Mouse (Mus musculus) megakaryocyte, embryonic 14.5 days (primary cell): ENCODE data around the gene Atrip. TPM values are rescaled to one million over a fixed set of nuclear protein-coding genes. Genes with fewer than 3 reads are reported as not detected.

ENCODE experiments used
- H3K27me3 ChIP-seq: replicated peaks from 2 replicates; pipeline ENCODE3; 2012; ENCODE audit warnings: inconsistent platforms
- H3K36me3 ChIP-seq: replicated peaks from 2 replicates; pipeline ENCODE3; 2012; ENCODE audit warnings: low read length, inconsistent platforms, mixed read lengths
- H3K4me1 ChIP-seq: 2 replicates; pipeline ENCODE4 v1.6.1; 2012; ENCODE audit warnings: inconsistent platforms
- H3K4me3 ChIP-seq: replicated peaks from 2 replicates; pipeline ENCODE3; 2012; ENCODE audit warnings: moderate library complexity, mild to moderate bottlenecking, inconsistent platforms
- H3K9me3 ChIP-seq: 2 replicates; pipeline ENCODE4 v1.6.1; 2012; ENCODE audit warnings: inconsistent platforms
- FLI1 ChIP-seq: IDR thresholded peaks from 2 replicates; pipeline ENCODE4 v1.6.1; 2012; ENCODE audit warnings: low read length, inconsistent platforms, mixed read lengths
- GATA1 ChIP-seq: IDR thresholded peaks from 3 replicates; pipeline ENCODE4 v1.6.1; 2012; ENCODE audit warnings: mixed read lengths, low read length, inconsistent platforms, borderline replicate concordance
- polyA plus RNA-seq: library from polyadenylated mRNA; stranded (reverse); fragments of >175 nt; gene quantifications from 2 replicates; pipeline ENCODE4 v1.2.3, GENCODE M21; 2012; ENCODE audit warnings: low replicate concordance; ENCODE audit not compliant: insufficient read depth

The Atrip gene
- polyA plus RNA-seq, 1 experiment: 2.8 TPM

DNA sequence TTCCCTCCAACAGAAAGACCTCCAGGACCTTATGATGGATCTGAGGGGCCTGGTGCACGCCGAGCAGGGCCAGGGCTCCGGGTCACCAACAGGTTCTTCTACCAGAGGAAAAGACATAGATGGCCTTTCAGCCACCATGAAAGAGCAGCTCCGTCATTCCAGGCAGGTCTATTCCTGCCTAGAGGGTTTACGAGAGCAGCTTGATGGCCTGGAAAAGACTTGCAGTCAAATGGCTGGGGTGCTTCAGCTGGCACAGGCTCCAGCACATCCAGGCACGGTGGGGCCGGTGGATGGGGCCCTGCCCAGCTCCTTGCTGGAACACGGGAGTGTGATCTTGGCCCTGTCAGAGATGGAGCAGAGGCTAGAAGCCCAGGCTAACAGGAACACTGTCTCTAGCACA is 17.9 kb upstream of the Atrip start:
- TF ChIP-seq GATA1 (no peak), FLI1 (no peak)

DNA sequence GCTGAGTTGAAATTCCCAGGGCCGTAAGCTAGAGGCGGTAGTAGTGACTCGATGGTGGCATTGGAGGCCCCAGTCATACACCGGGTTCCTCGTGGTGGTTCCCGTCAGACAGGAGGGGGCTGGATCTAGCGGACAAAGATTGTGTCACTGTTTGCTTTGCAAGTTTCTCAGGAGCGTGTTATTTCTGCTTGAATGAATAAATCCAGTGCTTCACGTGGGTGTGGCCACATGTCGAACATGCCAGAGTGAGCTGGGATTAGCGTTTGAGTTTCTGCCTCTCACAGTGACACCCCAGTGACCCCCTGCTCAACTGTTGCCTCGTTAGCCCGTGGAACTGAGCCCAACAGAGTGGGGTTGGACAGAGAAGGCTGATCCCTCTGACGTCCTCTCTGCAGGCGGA is 16.5 kb upstream of the Atrip start:
- Histone ChIP-seq H3K9me3 (no peaks in the 10 kb centered on the region), H3K36me3 (peaks cover 52% of the 10 kb centered on the region), H3K4me1 (peaks cover 27% of the 10 kb centered on the region), H3K27me3 (peaks cover 17% of the 10 kb centered on the region), H3K4me3 (no peak overlapping the region)
- no peak for TF ChIP-seq FLI1
- TF ChIP-seq GATA1: no peak

More for the DNA sequence above, 17.9 kb upstream of the Atrip start:
- Histone ChIP-seq H3K9me3 (no peaks in the 10 kb centered on the region), H3K36me3 (peaks cover 49% of the 10 kb centered on the region), H3K4me1 (peaks cover 25% of the 10 kb centered on the region), H3K4me3 (no peak overlapping the region), H3K27me3 (peaks cover 30% of the 10 kb centered on the region)

DNA sequence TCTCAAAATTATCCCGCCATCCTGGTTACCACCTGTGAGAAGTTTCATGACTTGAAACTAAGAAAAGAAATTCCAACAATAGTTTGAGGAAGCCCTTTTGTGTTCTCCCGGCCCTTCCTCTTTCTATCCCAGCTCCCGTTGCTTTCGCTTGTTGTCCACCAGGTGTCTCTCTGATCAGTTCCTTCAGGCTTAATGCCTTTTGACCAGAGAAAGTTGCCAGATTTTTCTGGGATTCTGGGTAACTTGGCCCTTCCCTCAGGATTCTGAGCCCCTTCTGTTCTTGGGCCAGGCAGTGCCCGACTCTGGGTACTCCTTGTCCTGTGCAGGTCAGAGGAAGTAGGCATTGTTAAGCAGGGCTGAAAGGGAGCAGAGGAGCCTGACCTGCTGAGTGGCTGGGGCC is 14.1 kb upstream of the Atrip start:
- peaks cover 40% of the 10 kb centered on the region for H3K4me1 ChIP-seq
- H3K27me3 ChIP-seq: no peaks in the 10 kb centered on the region
- TF ChIP-seq GATA1 (no peak), FLI1 (no peak)
- H3K36me3 ChIP-seq: peaks cover 52% of the 10 kb centered on the region
- H3K4me3 ChIP-seq: no peak overlapping the region
- H3K9me3 ChIP-seq: no peaks in the 10 kb centered on the region

DNA sequence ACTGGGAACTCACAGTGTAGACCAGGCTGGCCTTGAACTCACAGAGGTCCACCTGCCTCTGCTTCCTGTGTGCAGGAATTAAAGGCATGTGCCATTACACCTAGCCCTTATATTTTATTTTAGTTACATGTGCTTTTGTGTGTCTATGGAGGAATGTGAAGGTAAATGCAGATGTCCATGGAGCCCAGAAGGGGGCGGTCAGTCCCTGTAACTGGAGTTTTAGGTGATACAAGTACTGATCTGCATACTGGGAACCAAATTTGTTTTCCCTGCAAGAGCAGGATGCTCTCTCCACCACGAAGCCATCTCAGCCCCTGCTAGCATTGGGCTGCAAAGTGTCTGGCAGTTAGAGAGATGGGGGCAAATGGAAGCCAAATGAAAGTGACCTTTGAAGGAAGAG is 11.0 kb upstream of the Atrip start:
- TF ChIP-seq GATA1 (no peak), FLI1 (no peak)
- Histone ChIP-seq H3K36me3 (peaks cover 31% of the 10 kb centered on the region), H3K9me3 (no peaks in the 10 kb centered on the region), H3K4me1 (peaks cover 57% of the 10 kb centered on the region), H3K4me3 (no peak overlapping the region), H3K27me3 (no peaks in the 10 kb centered on the region)

DNA sequence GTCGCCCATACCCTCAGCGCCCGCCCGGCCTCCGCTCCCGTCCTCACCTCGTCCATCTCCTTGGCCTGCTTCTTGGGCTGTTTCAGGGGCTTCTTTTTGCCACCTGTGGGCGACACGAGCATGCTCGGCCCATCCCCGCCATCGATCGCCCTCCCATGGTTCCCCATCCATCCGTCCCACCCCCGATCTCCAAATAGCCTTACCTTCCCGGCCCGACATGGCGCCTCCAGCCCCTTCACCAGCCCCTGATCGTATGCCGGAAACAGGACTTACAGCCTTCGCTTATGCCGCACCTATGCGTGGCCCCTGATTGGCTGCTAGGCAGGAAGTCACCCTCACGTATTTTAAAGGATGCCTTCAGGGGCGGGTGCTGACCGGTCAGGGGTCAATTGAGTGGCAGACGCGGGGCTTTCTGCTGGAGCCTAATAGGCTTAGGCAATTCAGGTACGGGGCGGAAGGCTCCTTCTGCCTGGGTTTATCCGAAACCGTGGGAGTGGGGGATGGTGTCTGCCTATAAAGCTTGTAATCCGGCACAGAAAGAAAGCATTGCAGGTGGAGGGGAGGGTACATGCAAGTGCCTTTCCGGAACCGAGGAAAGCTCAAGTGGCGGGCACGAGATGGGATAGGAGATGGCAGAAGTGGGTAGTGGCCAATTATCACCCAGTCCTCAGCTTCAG is 8.3 kb upstream of the Atrip start, which contains the start of the genes Ccdc51 and Tma7:
Ccdc51 (plus strand) TSS at position 370 of the 677 bp plus-strand sequence.
Tma7 (minus strand) TSS at position 464 of the 677 bp plus-strand sequence.
- peaks cover 36% of the 10 kb centered on the region for H3K36me3 ChIP-seq
- TF ChIP-seq FLI1: no peak
- TF ChIP-seq GATA1: no peak
- peak within 1 kb of the TSS; percentile 96 for H3K4me3 ChIP-seq
- H3K27me3 ChIP-seq: no peaks in the 10 kb centered on the region
- peaks cover 52% of the 10 kb centered on the region for H3K4me1 ChIP-seq
- H3K9me3 ChIP-seq: no peaks in the 10 kb centered on the region

DNA sequence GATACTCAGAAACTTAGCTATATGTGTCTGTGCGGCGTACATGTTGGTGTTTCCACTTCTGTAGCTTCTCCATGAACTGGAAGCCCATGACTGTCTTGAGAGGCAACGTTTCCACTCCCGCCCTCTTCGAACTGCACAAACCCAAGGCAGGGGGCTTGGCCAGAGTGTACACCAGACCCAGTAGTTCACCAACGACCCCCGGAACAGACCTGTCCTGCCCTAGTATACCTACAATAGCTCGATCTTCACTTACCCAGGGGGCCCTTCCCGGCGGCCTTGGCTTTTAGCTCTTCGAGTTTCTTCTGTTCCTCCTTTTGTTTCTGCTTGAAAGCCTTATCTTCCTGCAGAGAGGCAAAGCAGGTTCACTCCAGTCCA is 7.8 kb upstream of the Atrip start:
- Histone ChIP-seq H3K4me3 (peak overlapping the region; percentile 96), H3K27me3 (no peaks in the 10 kb centered on the region), H3K9me3 (no peaks in the 10 kb centered on the region), H3K36me3 (peaks cover 36% of the 10 kb centered on the region), H3K4me1 (peaks cover 47% of the 10 kb centered on the region)
- TF ChIP-seq FLI1: no peak
- no peak for TF ChIP-seq GATA1

DNA sequence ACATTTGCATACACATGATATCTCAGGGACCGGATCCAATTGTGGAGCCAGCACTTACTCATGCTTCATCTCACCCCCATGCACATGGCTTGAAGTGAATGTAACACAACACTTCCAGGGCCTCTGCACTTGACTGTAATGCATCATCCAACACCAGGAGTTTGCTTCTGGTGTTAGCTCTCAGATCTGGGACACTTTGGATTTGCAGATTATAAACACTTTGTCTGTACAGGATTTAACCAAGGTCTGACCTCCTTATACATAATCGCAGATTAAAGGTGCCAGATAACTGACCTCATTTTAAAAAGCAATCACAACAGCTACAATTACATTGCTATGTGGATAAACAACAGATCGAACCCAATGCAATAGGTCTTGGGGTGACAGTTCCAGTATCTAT is 6.6 kb upstream of the Atrip start:
- Histone ChIP-seq H3K4me1 (peaks cover 39% of the 10 kb centered on the region), H3K9me3 (no peaks in the 10 kb centered on the region), H3K4me3 (no peak overlapping the region), H3K36me3 (peaks cover 32% of the 10 kb centered on the region), H3K27me3 (no peaks in the 10 kb centered on the region)
- TF ChIP-seq FLI1 (no peak), GATA1 (no peak)

DNA sequence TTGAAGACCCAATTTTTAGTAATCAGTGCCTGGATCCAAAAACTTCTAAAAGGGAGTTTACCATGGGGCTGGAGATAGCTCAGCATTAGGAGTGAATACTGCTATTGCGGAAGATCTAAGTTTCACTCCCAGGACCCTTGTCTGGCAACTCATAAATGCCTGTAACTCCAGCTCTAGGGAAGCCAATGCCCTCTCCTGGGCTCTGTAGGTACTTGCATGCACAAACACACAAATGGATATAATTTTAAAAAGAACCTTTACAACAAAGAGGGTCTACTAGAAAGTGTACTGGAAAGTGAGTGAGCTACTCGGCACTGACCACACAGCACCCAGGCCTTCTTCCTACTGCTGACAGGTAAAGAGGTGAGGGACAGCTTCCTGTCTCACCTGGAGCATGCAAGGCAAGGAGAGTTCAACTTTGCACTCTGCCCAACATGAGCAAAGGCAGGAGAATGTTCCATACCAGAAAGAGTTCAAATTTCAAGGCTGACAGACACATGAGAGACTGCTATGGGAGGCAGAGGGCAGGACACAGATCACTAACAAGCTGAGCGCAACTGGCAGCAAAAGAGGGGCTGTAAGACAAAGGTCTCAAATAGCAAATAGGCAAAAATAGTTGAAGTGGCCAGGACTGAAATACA is 5.7 kb downstream of the Atrip start:
- Histone ChIP-seq H3K4me3 (no peak overlapping the region), H3K36me3 (peaks cover 86% of the 10 kb centered on the region), H3K9me3 (no peaks in the 10 kb centered on the region), H3K4me1 (peaks cover 14% of the 10 kb centered on the region), H3K27me3 (no peaks in the 10 kb centered on the region)
- TF ChIP-seq FLI1 (no peak), GATA1 (no peak)

DNA sequence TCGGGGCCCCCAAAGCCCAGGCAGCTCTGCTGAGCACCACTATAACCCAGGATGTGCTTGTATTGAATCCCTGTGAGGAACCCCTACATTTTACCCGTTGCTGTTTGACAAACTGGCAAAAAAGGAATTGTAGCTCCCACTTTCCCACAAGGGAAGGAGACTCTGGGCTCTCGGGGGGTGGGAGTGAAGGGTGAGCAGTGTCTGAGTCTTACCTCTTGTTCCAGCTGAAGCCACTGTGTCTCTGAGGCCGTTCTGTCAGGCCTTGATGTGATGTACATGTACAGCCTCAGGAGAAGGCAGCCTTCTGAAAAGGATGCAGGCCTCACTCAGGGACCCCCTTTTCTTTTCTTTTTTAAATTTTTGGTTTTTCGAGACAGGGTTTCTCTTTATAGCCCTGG is 13.0 kb downstream of the Atrip start:
- H3K27me3 ChIP-seq: no peaks in the 10 kb centered on the region
- H3K36me3 ChIP-seq: peaks cover 90% of the 10 kb centered on the region
- no peaks in the 10 kb centered on the region for H3K9me3 ChIP-seq
- no peak for TF ChIP-seq GATA1
- TF ChIP-seq FLI1: no peak
- H3K4me3 ChIP-seq: no peak overlapping the region
- H3K4me1 ChIP-seq: peaks cover 51% of the 10 kb centered on the region

DNA sequence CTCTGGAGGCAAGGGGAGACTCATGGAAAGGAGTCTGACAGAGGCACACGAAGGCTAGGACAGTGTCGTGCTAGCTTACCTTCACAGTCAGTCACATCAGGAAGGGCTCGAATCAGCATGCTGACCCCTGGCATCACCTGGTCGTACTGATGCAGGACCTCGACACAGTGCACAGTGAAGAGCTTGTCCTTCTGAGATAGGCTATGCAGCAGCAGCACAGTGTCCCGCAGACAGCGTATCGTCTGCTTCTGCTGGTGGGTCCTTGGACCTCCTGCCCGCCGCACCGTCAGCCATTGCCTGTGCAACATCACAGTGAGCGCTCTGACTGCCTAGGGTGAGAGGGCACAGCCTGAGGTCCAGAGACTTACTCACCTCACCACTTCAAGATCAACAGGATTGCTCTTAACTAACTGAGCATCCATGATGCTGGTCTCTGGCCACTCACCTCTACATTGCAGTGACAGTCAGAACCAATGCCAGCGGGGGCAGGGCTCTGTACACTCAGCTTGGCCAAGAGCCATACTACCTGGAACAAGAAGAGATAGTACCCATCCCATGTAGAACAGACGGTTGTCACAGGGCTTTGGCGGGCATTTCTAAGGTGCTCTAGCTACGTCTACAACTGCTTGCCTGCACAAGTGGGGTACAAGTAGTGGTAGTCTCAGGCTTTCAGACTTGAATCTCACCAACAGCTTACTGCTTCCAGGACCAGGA is 13.6 kb downstream of the Atrip start:
- H3K27me3 ChIP-seq: no peaks in the 10 kb centered on the region

More for the DNA sequence above, 13.6 kb downstream of the Atrip start:
- no peak for TF ChIP-seq FLI1
- no peak for TF ChIP-seq GATA1
- Histone ChIP-seq H3K4me1 (peaks cover 57% of the 10 kb centered on the region), H3K9me3 (no peaks in the 10 kb centered on the region), H3K4me3 (peak overlapping the region; percentile 90), H3K36me3 (peaks cover 90% of the 10 kb centered on the region)
